Mouse (Mus musculus): Measurements from ENCODE around the gene Crtc1.

DNA sequence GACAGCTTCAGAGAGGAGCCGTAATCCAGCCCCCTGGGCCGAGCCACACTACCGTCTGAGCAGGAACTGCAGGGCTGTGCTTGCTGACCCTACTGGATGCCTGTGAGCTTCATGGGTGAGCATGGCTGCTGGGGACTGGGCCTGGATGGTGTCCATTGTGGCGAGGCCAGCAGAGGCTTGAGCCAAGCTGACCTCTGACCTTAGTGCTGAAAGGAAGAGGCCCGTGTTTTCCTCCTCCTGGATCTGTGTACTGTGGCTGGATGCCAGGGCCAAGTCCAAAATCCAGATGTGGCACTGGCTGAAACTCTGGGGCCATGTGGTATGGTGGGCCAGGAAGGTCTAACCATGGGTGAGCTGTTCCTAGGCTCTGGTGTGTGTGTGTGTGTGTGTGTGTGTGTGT lies 75.3 kb downstream of the Crtc1 start:
- TF ChIP-seq CTCF (IDR thresholded peaks at IDR 0.05; ENCODE audit: control insufficient read depth, insufficient read depth, low read length) (no peak), POLR2A (IDR thresholded peaks at IDR 0.05; ENCODE audit: borderline replicate concordance, control insufficient read depth, low read depth, low read length) (no peak)
